Mouse (Mus musculus): ENCODE data around the gene BC049715.
"Not testable (repeated sequence)": the region's sequence is repeated elsewhere in the genome, so short reads cannot be mapped to it uniquely, and the experiment has no call there.

The BC049715 gene

GRCm38 (mm10) chr6:136827516-136827880 is at the start of gene BC049715:
Gene BC049715 (plus strand): TSS chr6:136827626.
- no peak for DNase-seq (ENCODE audit: low spot score)

- DNase-seq (ENCODE audit: low spot score) = no peak
Measured at GRCm38 (mm10) chr6:136781377-136781986, 45.9 kb upstream of the BC049715 start, which contains the start of gene Gucy2c. Gene Gucy2c (minus strand): TSS chr6:136781765.

- no peak for DNase-seq (ENCODE audit: low spot score)
Measured at GRCm38 (mm10) chr6:136782146-136782545, 45.3 kb upstream of the BC049715 start.

- no peak for DNase-seq (ENCODE audit: low spot score)
Measured at GRCm38 (mm10) chr6:136782761-136783160, 44.7 kb upstream of the BC049715 start.

- DNase-seq (ENCODE audit: low spot score) = no peak
Measured at GRCm38 (mm10) chr6:136789391-136789971, 37.9 kb upstream of the BC049715 start.

GRCm38 (mm10) chr6:136792884-136793758 is 34.3 kb upstream of the BC049715 start:
- DNase-seq (ENCODE audit: low spot score) = no peak

GRCm38 (mm10) chr6:136793831-136794525 is 33.4 kb upstream of the BC049715 start:
- no peak for DNase-seq (ENCODE audit: low spot score)

GRCm38 (mm10) chr6:136795110-136795509 is 32.3 kb upstream of the BC049715 start:
- no peak for DNase-seq (ENCODE audit: low spot score)

- DNase-seq (ENCODE audit: low spot score) = no peak
Measured at GRCm38 (mm10) chr6:136795850-136796249, 31.6 kb upstream of the BC049715 start.

GRCm38 (mm10) chr6:136797874-136798693 is 29.3 kb upstream of the BC049715 start:
- not testable (repeated sequence) for DNase-seq (ENCODE audit: low spot score)

- no peak for DNase-seq (ENCODE audit: low spot score)
Measured at GRCm38 (mm10) chr6:136800710-136801109, 26.7 kb upstream of the BC049715 start.

- no peak for DNase-seq (ENCODE audit: low spot score)
Measured at GRCm38 (mm10) chr6:136801274-136801673, 26.2 kb upstream of the BC049715 start.

GRCm38 (mm10) chr6:136803093-136803738 is 24.2 kb upstream of the BC049715 start:
- DNase-seq (ENCODE audit: low spot score) = peak; percentile 57

GRCm38 (mm10) chr6:136803739-136804633 is 23.4 kb upstream of the BC049715 start, which contains the start of gene Hist4h4:
Gene Hist4h4 (minus strand): TSS chr6:136804415.
- peak; percentile 100 for DNase-seq (ENCODE audit: low spot score)

- no peak for DNase-seq (ENCODE audit: low spot score)
Measured at GRCm38 (mm10) chr6:136804705-136805408, 22.6 kb upstream of the BC049715 start.

- no peak for DNase-seq (ENCODE audit: low spot score)
Measured at GRCm38 (mm10) chr6:136805409-136805775, 22.0 kb upstream of the BC049715 start.

- no peak for DNase-seq (ENCODE audit: low spot score)
Measured at GRCm38 (mm10) chr6:136806819-136807218, 20.6 kb upstream of the BC049715 start.

GRCm38 (mm10) chr6:136807395-136808013 is 19.9 kb upstream of the BC049715 start:
- no peak for DNase-seq (ENCODE audit: low spot score)

- DNase-seq (ENCODE audit: low spot score) = peak; percentile 94
Measured at GRCm38 (mm10) chr6:136808014-136808417, 19.4 kb upstream of the BC049715 start, which contains the start of gene H2afj. Gene H2afj (plus strand): TSS chr6:136808244.

All from c-Kit-positive CD71-positive TER-119-positive erythroid progenitor cells, embryonic 14.5 days (primary cell).